Mouse (Mus musculus) liver, embryonic 14.5 days (tissue): ENCODE data around the gene Ntrk3. TPM values are rescaled to one million over a fixed set of nuclear protein-coding genes. Genes with fewer than 3 reads are reported as not detected.

Experiments used
- ATAC-seq: fragments of 200-750 bp; cut with Nextera tagmentation; 2 replicates; pipeline ENCODE4 v1.8.0; 2017; ENCODE audit warnings: moderate number of reproducible peaks, mild to moderate bottlenecking, moderate library complexity; ENCODE audit not compliant: insufficient read depth
- DNase-seq, 3 experiments: peaks; one replicate each; pipeline ENCODE4 v3.0.0-alpha.2; 2012 to 2013; ENCODE audit warnings: low read depth in 3 of 3, low spot score in 3 of 3
- H3K27ac ChIP-seq: fragments of 300-500 bp; sonication (generic); 2 replicates; pipeline ENCODE4 v1.5.1; 2014; ENCODE audit warnings: moderate library complexity, mild to moderate bottlenecking, control low read depth, inconsistent platforms
- H3K27me3 ChIP-seq: fragments of 300-500 bp; sonication (generic); 2 replicates; pipeline ENCODE4 v1.6.1; 2014; ENCODE audit warnings: mild to moderate bottlenecking, low read length, moderate library complexity; ENCODE audit not compliant: control insufficient read depth, insufficient read depth
- H3K36me3 ChIP-seq: fragments of 300-500 bp; sonication (generic); replicated peaks from 2 replicates; pipeline ENCODE4 v1.6.1; 2014; ENCODE audit warnings: low read depth; ENCODE audit not compliant: control insufficient read depth, insufficient read depth
- H3K4me1 ChIP-seq, 2 experiments: fragments of 200-500 bp in 1 of 2; fragments of 300-500 bp in 1 of 2; sonication (generic) in 1 of 2; replicated peaks; 2 replicates each; pipeline ENCODE4 v1.6.1; 2012 to 2014; ENCODE audit warnings: antibody characterized with exemption in 1 of 2, inconsistent platforms in 1 of 2, low read length in 1 of 2; ENCODE audit not compliant: control insufficient read depth in 2 of 2, insufficient read depth in 2 of 2
- H3K4me2 ChIP-seq: fragments of 300-500 bp; sonication (generic); 2 replicates; pipeline ENCODE4 v1.6.1; 2014; ENCODE audit warnings: low read depth, mild to moderate bottlenecking, control low read depth, moderate library complexity
- H3K4me3 ChIP-seq, 2 experiments: fragments of 200-500 bp in 1 of 2; fragments of 300-500 bp in 1 of 2; sonication (generic) in 1 of 2; 2 replicates each; pipeline ENCODE4 v1.5.1; 2012 to 2014; ENCODE audit warnings: low read depth in 2 of 2, low read length in 2 of 2, mild to moderate bottlenecking in 2 of 2, control low read depth in 1 of 2, inconsistent platforms in 1 of 2, moderate library complexity in 1 of 2; ENCODE audit not compliant: insufficient read depth in 1 of 2
- H3K9ac ChIP-seq: fragments of 300-500 bp; sonication (generic); replicated peaks from 2 replicates; pipeline ENCODE4 v1.6.1; 2014; ENCODE audit warnings: mild to moderate bottlenecking, control low read depth, moderate library complexity
- H3K9me3 ChIP-seq: fragments of 300-500 bp; sonication (generic); 2 replicates; pipeline ENCODE4 v1.6.1; 2016; ENCODE audit warnings: low read length, mixed read lengths; ENCODE audit not compliant: control insufficient read depth
- CTCF ChIP-seq: IDR thresholded peaks from 2 replicates; pipeline ENCODE4 v1.5.1; 2016; ENCODE audit warnings: antibody characterized with exemption, low read depth, control low read depth
- EP300 ChIP-seq: IDR thresholded peaks from 2 replicates; pipeline ENCODE4 v1.6.1; 2016; ENCODE audit warnings: antibody characterized with exemption, low read depth
- WGBS: fragments of 180-500 bp; shearing (Covaris S2); extraction: QIAGEN DNeasy Blood & Tissue Kit; methylation state at CpG from one replicate; pipeline ENCODE4 v1.1.7; 2014; ENCODE audit not compliant: insufficient replicate concordance; 5-methylcytosine and 5-hydroxymethylcytosine counted together
- polyA plus RNA-seq, 2 experiments: library from polyadenylated mRNA; depleted of rRNA in 1 of 2; stranded (reverse) in 1 of 2; unstranded in 1 of 2; fragments of >200 nt; fragmentation: Nextera tagmentation in 1 of 2; extraction: Ambion mirVana in 1 of 2; gene quantifications; 2 replicates each; pipeline versions ENCODE4 v1.2.1 to v1.2.3; 2012 to 2014

Gene Ntrk3
- polyA plus RNA-seq, 2 experiments = 0.14 to 0.25 TPM

DNA sequence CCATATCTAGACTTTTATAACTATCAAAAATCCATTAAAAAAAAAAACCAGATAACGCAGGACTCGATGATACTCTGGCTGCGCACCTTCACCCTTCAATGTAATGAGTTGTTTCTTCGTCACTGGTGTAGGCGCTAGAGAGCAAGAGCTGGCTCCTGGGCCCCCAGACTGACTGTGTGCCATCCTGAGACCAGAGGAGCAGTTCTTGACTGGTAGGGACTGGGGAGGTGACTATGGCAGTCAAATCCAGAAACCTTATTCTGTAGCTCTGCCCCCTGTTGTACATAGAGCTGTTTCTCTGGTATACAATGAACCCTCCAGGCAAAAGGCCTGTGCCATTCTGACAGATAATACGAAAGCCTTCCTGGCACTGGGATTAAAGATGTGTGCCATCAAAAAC is 616 bp downstream of the Ntrk3 start:
- H3K4me1 ChIP-seq = no peaks in the 10 kb centered on the region
- no peak overlapping the region for H3K27ac ChIP-seq
- H3K4me3 ChIP-seq = no peak overlapping the region
- TF ChIP-seq EP300 = no peak
- TF ChIP-seq CTCF = no peak
- no peaks in the 10 kb centered on the region for H3K9me3 ChIP-seq
- ATAC-seq = no peak
- no peaks in the 10 kb centered on the region for H3K36me3 ChIP-seq
- no peak overlapping the region for H3K4me2 ChIP-seq
- H3K27me3 ChIP-seq = no peaks in the 10 kb centered on the region
- no peak overlapping the region for H3K9ac ChIP-seq
- WGBS = 74% methylated on average over 6 of the region's 6 CpGs
- no peak for DNase-seq

DNA sequence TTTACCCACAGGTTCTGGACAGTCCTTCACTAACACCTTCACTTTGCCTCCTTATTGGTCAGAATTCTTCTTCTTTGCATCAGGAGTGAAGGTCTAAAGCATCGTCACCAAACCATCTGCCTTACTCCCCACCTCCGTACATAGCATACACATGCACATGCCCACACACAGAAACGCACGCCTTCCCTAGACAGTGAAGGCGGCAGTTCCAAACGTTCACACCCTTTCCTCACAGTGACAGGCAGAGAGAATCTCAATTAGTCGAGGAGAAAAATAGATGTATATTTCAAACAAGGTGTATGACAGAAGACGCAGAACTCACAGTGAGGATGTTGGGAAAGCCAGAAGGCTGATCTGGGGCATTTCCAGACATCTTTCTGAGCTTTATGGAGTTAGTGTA is 6.4 kb downstream of the Ntrk3 start:
- H3K9me3 ChIP-seq = no peaks in the 10 kb centered on the region
- H3K36me3 ChIP-seq = no peaks in the 10 kb centered on the region
- no peak overlapping the region for H3K4me3 ChIP-seq
- 61% methylated on average over 8 of the region's 8 CpGs for WGBS
- no peak overlapping the region for H3K27ac ChIP-seq
- no peaks in the 10 kb centered on the region for H3K4me1 ChIP-seq
- no peak overlapping the region for H3K4me2 ChIP-seq
- no peak for TF ChIP-seq CTCF
- TF ChIP-seq EP300 = no peak
- no peak overlapping the region for H3K9ac ChIP-seq
- no peaks in the 10 kb centered on the region for H3K27me3 ChIP-seq
- DNase-seq (no peak), ATAC-seq (no peak)

DNA sequence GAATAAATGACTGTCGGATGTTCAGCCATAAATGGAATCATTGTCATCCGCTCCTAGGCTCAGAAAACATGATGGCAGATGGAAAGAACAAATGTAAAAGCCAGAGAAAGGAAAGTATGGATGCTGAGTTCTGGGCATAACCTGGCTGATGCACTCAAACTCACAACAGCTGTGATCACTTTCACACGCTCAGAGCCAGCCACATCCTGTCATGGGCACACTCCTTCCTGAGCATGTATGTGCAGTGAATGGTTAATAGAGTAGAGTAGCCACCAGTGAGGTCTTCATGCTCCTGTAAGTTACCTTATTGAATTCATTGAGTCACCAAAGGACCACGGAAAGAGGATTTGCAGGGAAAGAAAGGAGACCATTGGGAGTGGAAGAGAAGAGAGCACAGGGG is 13.2 kb downstream of the Ntrk3 start:
- WGBS = 45% methylated on average over 4 of the region's 4 CpGs
- Histone ChIP-seq H3K4me2 (no peak overlapping the region), H3K4me3 (no peak overlapping the region), H3K9ac (no peak overlapping the region), H3K36me3 (no peaks in the 10 kb centered on the region), H3K9me3 (no peaks in the 10 kb centered on the region), H3K27ac (no peak overlapping the region), H3K4me1 (no peaks in the 10 kb centered on the region), H3K27me3 (no peaks in the 10 kb centered on the region)
- ATAC-seq = no peak
- DNase-seq = no peak
- TF ChIP-seq EP300 = no peak

DNA sequence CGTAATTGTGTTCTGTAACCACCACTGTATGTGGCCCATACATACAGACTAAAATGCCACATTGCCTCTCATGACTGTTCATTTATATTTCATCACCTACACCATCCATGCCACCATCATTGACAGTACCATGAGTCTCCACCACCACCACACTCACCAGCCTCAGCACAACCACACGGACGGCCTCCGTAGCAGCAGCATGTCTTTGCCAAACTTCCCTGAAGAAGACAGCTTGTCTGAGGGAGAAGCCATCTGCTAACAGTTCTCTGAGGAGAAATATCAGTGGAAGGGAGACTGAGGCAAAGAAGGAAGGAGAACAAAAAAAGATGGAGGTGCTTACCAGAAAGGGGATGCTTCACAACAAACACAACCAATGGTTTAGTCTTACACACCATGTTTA is 15.8 kb downstream of the Ntrk3 start:
- H3K4me2 ChIP-seq = no peak overlapping the region
- H3K36me3 ChIP-seq = no peaks in the 10 kb centered on the region
- H3K9me3 ChIP-seq = no peaks in the 10 kb centered on the region
- no peak overlapping the region for H3K9ac ChIP-seq
- no peak overlapping the region for H3K4me3 ChIP-seq
- H3K4me1 ChIP-seq = no peaks in the 10 kb centered on the region
- H3K27me3 ChIP-seq = no peaks in the 10 kb centered on the region
- DNase-seq = no peak
- TF ChIP-seq CTCF (no peak), EP300 (no peak)
- WGBS = 75% methylated on average over 4 of the region's 4 CpGs
- H3K27ac ChIP-seq = no peak overlapping the region
- no peak for ATAC-seq

DNA sequence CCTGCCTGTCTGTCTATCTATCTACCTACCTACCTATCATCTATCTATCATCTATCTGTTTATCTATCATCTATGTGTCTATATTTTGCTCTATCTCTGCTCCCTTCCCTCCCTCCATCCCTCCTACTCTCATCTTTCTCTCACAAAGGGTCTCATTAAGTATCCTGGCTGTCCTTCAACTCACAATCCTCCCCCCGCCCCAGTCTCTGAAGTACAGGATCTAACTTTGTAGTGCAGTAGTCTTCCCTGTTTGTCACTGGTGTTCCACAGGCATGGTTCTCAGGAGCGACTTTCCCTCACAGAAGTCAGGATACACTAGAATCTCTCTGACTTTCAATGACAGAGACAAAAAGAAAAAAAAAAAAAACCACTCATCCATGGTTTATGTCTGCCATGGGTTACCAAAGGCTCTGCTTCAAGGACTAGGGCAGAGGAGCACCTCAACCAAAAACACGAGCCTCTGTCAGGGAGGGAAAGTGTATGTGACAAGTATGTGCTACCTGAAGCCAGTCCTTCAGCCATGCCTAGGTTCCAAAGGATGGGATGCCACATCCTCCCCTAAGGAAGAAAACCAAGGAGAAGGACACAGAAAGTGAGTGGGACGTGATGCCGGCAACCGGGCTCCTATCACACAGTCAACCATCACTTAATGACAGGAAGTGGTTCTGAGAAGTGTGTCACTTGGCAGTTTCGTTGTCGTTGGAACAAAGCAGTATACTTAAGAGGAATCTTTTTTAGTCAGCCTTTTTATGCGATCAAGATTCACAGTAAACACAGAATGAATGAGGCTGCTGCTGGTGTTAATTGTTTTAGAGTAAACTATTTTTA is 16.6 kb downstream of the Ntrk3 start:
- Histone ChIP-seq H3K9ac (no peak overlapping the region), H3K27me3 (no peaks in the 10 kb centered on the region), H3K4me1 (no peaks in the 10 kb centered on the region), H3K36me3 (no peaks in the 10 kb centered on the region), H3K9me3 (no peaks in the 10 kb centered on the region), H3K27ac (no peak overlapping the region), H3K4me3 (no peak overlapping the region), H3K4me2 (no peak overlapping the region)
- TF ChIP-seq CTCF (no peak), EP300 (no peak)
- DNase-seq (no peak), ATAC-seq (no peak)
- WGBS = 28% methylated on average over 9 of the region's 9 CpGs
